ENCODE assay signal across 8 mouse cellular contexts in the genomic region with DNA sequence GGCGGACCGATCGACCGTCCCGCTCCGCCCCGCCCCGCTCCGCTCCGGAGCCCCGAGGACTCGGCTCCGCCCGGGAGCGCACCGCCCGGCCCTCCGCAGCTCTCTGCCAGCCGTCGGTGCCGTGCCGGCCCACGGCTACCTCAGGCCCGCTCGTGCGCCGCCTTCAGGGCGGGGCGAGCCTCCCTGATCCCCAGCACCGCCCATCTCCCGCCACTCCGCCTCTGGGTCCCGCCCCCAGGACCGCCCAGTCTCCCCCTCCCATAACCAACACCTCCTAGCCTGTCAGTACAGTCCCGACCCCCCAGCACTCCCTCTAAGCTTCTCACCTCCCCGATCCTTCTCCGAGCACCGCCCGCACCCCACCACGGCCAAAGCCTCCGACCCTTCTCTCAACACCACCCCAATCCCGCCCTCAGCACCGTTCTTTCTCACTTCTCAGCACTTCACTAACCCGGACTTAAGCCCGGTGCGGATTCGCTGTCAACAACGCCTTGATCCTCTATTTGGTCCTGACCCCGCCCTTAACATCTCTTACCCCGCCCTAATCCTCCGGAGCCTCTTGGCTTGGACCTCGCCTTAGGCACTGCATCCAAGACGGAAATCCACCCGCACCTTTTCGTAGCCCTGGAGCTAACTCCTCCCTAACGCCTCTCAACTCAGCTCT. TPM values are rescaled to one million over a fixed set of nuclear protein-coding genes. Genes with fewer than 3 reads are reported as not detected.
DNase-seq lines count a peak whose midpoint lies in the region; ATAC-seq and TF ChIP-seq lines count a peak whose summit lies in the region.

A gene (minus strand): TSS at position 490 of the 664 bp plus-strand sequence.

- no peak for TF ChIP-seq EP300 in liver, embryonic 14.5 days (IDR thresholded peaks at IDR 0.05; ENCODE audit: low read depth)
- TF ChIP-seq EP300 in stomach, postnatal 0 days (optimal IDR thresholded peaks at IDR 0.05), result no peak

- WGBS in forebrain, embryonic 10.5 days, result under 1% methylated on average over 56 of the region's 56 CpGs
- WGBS in heart, embryonic 15.5 days, result under 1% methylated on average over 53 of the region's 56 CpGs
- under 1% methylated on average over 54 of the region's 56 CpGs for WGBS in liver, embryonic 14.5 days (ENCODE audit: insufficient replicate concordance)
- under 1% methylated on average over 54 of the region's 56 CpGs for WGBS in neural tube, embryonic 11.5 days
- WGBS in stomach, postnatal 0 days, result under 1% methylated on average over 39 of the region's 56 CpGs

- ATAC-seq in CD4-positive, CD25-positive, alpha-beta regulatory T cell, adult 4 months, result peak; percentile 72
- ATAC-seq in heart, embryonic 15.5 days (replicated peaks; ENCODE audit: insufficient number of reproducible peaks, insufficient read depth, low FRiP score, low read depth), result peak; percentile 97
- peak; percentile 91 for ATAC-seq in liver, embryonic 14.5 days (ENCODE audit: insufficient read depth)
- ATAC-seq in neural tube, embryonic 11.5 days (ENCODE audit: insufficient read depth, low FRiP score, low TSS enrichment), result peak; percentile 96
- ATAC-seq in stomach, postnatal 0 days (ENCODE audit: low FRiP score, low TSS enrichment), result peak; percentile 95

- peaks cover 32% of the 10 kb centered on the region for H3K4me1 ChIP-seq in forebrain, embryonic 10.5 days
- H3K4me1 ChIP-seq in heart, embryonic 15.5 days (replicated peaks), result peaks cover 22% of the 10 kb centered on the region
- peaks cover 32 to 33% of the 10 kb centered on the region in 2 experiments for H3K4me1 ChIP-seq in liver, embryonic 14.5 days (replicated peaks; ENCODE audit: control insufficient read depth in 2 of 2, insufficient read depth in 2 of 2, low read length in 1 of 2)
- H3K4me1 ChIP-seq in neural tube, embryonic 11.5 days (ENCODE audit: control insufficient read depth, insufficient read depth, low read length), result peaks cover 3% of the 10 kb centered on the region; the same call in 1 of the 2 replicates
- H3K4me1 ChIP-seq in stomach, postnatal 0 days (replicated peaks; ENCODE audit: control insufficient read depth, insufficient read depth), result no peaks in the 10 kb centered on the region

- H3K4me2 ChIP-seq in heart, embryonic 15.5 days, result peak within 1 kb of the TSS; percentile 80
- H3K4me2 ChIP-seq in liver, embryonic 14.5 days (ENCODE audit: low read depth), result peak within 1 kb of the TSS; percentile 86
- peak within 1 kb of the TSS; percentile 98 for H3K4me2 ChIP-seq in neural tube, embryonic 11.5 days (ENCODE audit: low read depth)
- peak within 1 kb of the TSS; percentile 88 for H3K4me2 ChIP-seq in stomach, postnatal 0 days (replicated peaks; ENCODE audit: low read depth)

- H3K27ac ChIP-seq in forebrain, embryonic 10.5 days, result peak within 1 kb of the TSS; percentile 86
- peak within 1 kb of the TSS; percentile 76 for H3K27ac ChIP-seq in heart, embryonic 15.5 days
- H3K27ac ChIP-seq in liver, embryonic 14.5 days, result peak within 1 kb of the TSS; percentile 89
- H3K27ac ChIP-seq in neural tube, embryonic 11.5 days (ENCODE audit: low read depth, low read length), result no peak within 1 kb of the TSS; the same call in 1 of the 2 replicates
- H3K27ac ChIP-seq in stomach, postnatal 0 days (replicated peaks), result peak within 1 kb of the TSS; percentile 95

- H3K9ac ChIP-seq in heart, embryonic 15.5 days, result peak within 1 kb of the TSS; percentile 75
- peak within 1 kb of the TSS; percentile 95 for H3K9ac ChIP-seq in liver, embryonic 14.5 days (replicated peaks)
- peak within 1 kb of the TSS; percentile 74 for H3K9ac ChIP-seq in neural tube, embryonic 11.5 days (ENCODE audit: low read length)
- peak within 1 kb of the TSS; percentile 87 for H3K9ac ChIP-seq in stomach, postnatal 0 days (ENCODE audit: low read length)

- TF ChIP-seq CTCF in liver, embryonic 14.5 days (IDR thresholded peaks at IDR 0.05; ENCODE audit: low read depth), result peak; percentile 52
- peak; percentile 56 for TF ChIP-seq CTCF in stomach, postnatal 0 days (IDR thresholded peaks at IDR 0.05; ENCODE audit: low read depth)

- H3K4me3 ChIP-seq in forebrain, embryonic 10.5 days, result peak within 1 kb of the TSS; percentile 76
- H3K4me3 ChIP-seq in heart, embryonic 15.5 days, result peak within 1 kb of the TSS; percentile 77
- peak within 1 kb of the TSS; percentile 81 to 85 for H3K4me3 ChIP-seq in liver, embryonic 14.5 days (ENCODE audit: insufficient read depth in 1 of 2, low read depth in 2 of 2, low read length in 2 of 2)
- H3K4me3 ChIP-seq in neural tube, embryonic 11.5 days (ENCODE audit: low read depth, low read length), result peak within 1 kb of the TSS; percentile 66
- peak within 1 kb of the TSS; percentile 86 for H3K4me3 ChIP-seq in stomach, postnatal 0 days (ENCODE audit: low read depth, low read length)

- H3K9me3 ChIP-seq in forebrain, embryonic 10.5 days, result no peaks in the 10 kb centered on the region
- H3K9me3 ChIP-seq in heart, embryonic 15.5 days (replicated peaks), result no peaks in the 10 kb centered on the region
- no peaks in the 10 kb centered on the region for H3K9me3 ChIP-seq in liver, embryonic 14.5 days (ENCODE audit: control insufficient read depth, low read length)
- H3K9me3 ChIP-seq in neural tube, embryonic 11.5 days (ENCODE audit: control insufficient read depth, low read length), result no peaks in the 10 kb centered on the region
- no peaks in the 10 kb centered on the region for H3K9me3 ChIP-seq in stomach, postnatal 0 days (ENCODE audit: control insufficient read depth, low read length)

- DNase-seq in c-Kit-negative CD71-positive TER-119-positive erythroid progenitor cells, embryonic 14.5 days (ENCODE audit: low read depth, low spot score), result peak; percentile 87
- peak; percentile 88 for DNase-seq in forebrain, embryonic 10.5 days (ENCODE audit: extremely low spot score, low spot score)
- DNase-seq in kidney, postnatal 25 days, result peak; percentile 96 to 97
- peak; percentile 86 to 94 (median 87) for DNase-seq in liver, embryonic 14.5 days (ENCODE audit: low read depth in 3 of 3, low spot score in 3 of 3)
- peak; percentile 90 for DNase-seq in neural tube, embryonic 11.5 days (ENCODE audit: low spot score)
- DNase-seq in stomach, postnatal 0 days (ENCODE audit: low spot score), result peak; percentile 94

- H3K27me3 ChIP-seq in forebrain, embryonic 10.5 days (ENCODE audit: poor library complexity, severe bottlenecking), result peaks cover 18% of the 10 kb centered on the region
- H3K27me3 ChIP-seq in heart, embryonic 15.5 days, result no peaks in the 10 kb centered on the region
- H3K27me3 ChIP-seq in liver, embryonic 14.5 days (ENCODE audit: control insufficient read depth, insufficient read depth, low read length), result no peaks in the 10 kb centered on the region
- no peaks in the 10 kb centered on the region for H3K27me3 ChIP-seq in neural tube, embryonic 11.5 days (ENCODE audit: control insufficient read depth, insufficient read depth, low read length)
- H3K27me3 ChIP-seq in stomach, postnatal 0 days (ENCODE audit: control insufficient read depth, insufficient read depth, low read length), result no peaks in the 10 kb centered on the region

- peaks cover 40% of the 10 kb centered on the region for H3K36me3 ChIP-seq in forebrain, embryonic 10.5 days (replicated peaks)
- H3K36me3 ChIP-seq in heart, embryonic 15.5 days, result peaks cover 5% of the 10 kb centered on the region
- peaks cover 13% of the 10 kb centered on the region for H3K36me3 ChIP-seq in liver, embryonic 14.5 days (replicated peaks; ENCODE audit: control insufficient read depth, insufficient read depth, low read depth)
- H3K36me3 ChIP-seq in neural tube, embryonic 11.5 days (ENCODE audit: control insufficient read depth, insufficient read depth, low read length), result no peaks in the 10 kb centered on the region
- H3K36me3 ChIP-seq in stomach, postnatal 0 days (ENCODE audit: control insufficient read depth, insufficient read depth, low read length), result no peaks in the 10 kb centered on the region

RNA-seq across cellular contexts. Expression of the gene that starts here (rescaled TPM):
- 10 to 100 TPM; 10.1 to 12.7 TPM for polyA plus RNA-seq in CD4-positive, CD25-positive, alpha-beta regulatory T cell, adult 4 months (2017; shearing (Covaris generic))
- 4.6 and 6.6 TPM in 2 replicates for polyA plus RNA-seq in forebrain, embryonic 10.5 days (2016; fragmentation: Nextera tagmentation; extraction: Ambion mirVana)
- polyA plus RNA-seq in heart, embryonic 15.5 days (2015; fragmentation: Nextera tagmentation; extraction: Ambion mirVana), result 8.2 and 10.2 TPM in 2 replicates
- polyA plus RNA-seq in liver, embryonic 14.5 days (2012; rRNA removed), result 21.9 and 27.8 TPM in 2 replicates
- 25.9 and 34.1 TPM in 2 replicates for polyA plus RNA-seq in liver, embryonic 14.5 days (2014; fragmentation: Nextera tagmentation; extraction: Ambion mirVana)
- 7.9 and 8.4 TPM in 2 replicates for polyA plus RNA-seq in neural tube, embryonic 11.5 days (2014; fragmentation: Nextera tagmentation; extraction: Ambion mirVana)
- 12.6 and 13.4 TPM in 2 replicates for polyA plus RNA-seq in stomach, postnatal 0 days (2015; fragmentation: Nextera tagmentation; extraction: Ambion mirVana)
